Mouse (Mus musculus): Measurements from ENCODE around the gene Fnip1. TPM values are rescaled to one million over a fixed set of nuclear protein-coding genes. Genes with fewer than 3 reads are reported as not detected.

The Fnip1 gene
- total RNA-seq, 2 experiments from 2014 or later, result 18.2 to 19.0 TPM

GRCm38 (mm10) chr11:54540328-54540727, 102.3 kb downstream of the Fnip1 start:
- DNase-seq, result no peak

DNA sequence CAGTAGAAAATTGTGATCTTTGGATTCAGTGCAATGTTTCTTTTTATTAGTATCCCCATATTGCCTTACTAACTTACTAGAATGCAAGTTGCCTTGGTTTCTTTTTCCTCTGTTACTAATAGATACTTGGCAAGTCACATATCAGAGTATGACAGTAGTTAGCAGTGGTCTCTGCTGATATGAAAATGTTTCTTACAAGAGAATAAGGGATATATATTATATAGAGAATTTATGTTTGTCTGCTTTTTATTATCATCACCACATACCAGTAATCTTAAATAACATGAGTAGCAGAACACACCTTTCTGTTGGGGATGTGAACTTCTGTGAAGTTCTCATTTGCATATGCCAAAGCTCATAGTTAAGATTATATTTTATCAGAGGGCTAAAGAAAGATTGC, 104.4 kb downstream of the Fnip1 start:
- DNase-seq, result no peak

GRCm38 (mm10) chr11:54554970-54555369, 117.0 kb downstream of the Fnip1 start:
- DNase-seq, result no peak

GRCm38 (mm10) chr11:54562761-54563160, 124.8 kb downstream of the Fnip1 start:
- DNase-seq, result no peak

Other genes starting within 250 kb of the Fnip1 start
- gene Csf2, start 188.5 kb upstream of the Fnip1 start, total RNA-seq (2021), result not detected
- gene Il3, start 170.9 kb upstream of the Fnip1 start, total RNA-seq (2021), result not detected
- gene Acsl6, start 134.4 kb upstream of the Fnip1 start, total RNA-seq (2021), result 10 to 100 TPM; 21.3 to 21.6 TPM
- gene Meikin, start 67.5 kb upstream of the Fnip1 start, total RNA-seq (2021), result not detected
- 10 to 100 TPM in 1 of 2 experiments, 1 to 10 TPM in 1; 9.0 to 13.6 TPM for gene Rapgef6, start 84.6 kb downstream of the Fnip1 start, total RNA-seq (2021)